Mouse (Mus musculus): ENCODE measurements around the gene Dip2c.

GRCm38 (mm10) chr13:9473383-9473782, 197.1 kb downstream of the Dip2c start:
- TF ChIP-seq CTCF (IDR thresholded peaks at IDR 0.05; ENCODE audit: low read depth, low read length) (no peak), GATA1 (IDR thresholded peaks at IDR 0.05; ENCODE audit: borderline replicate concordance, low read length) (no peak), POLR2AphosphoS5 (IDR thresholded peaks at IDR 0.05; ENCODE audit: insufficient replicate concordance, low read depth, low read length) (no peak), TAL1 (conservative IDR thresholded peaks at IDR 0.05; ENCODE audit: low read depth, low read length) (no peak), GATA2 (IDR thresholded peaks at IDR 0.05; ENCODE audit: borderline replicate concordance, low read depth, low read length) (no peak)
